Mouse (Mus musculus): ENCODE data around the gene Cdk5r1. TPM values are rescaled to one million over a fixed set of nuclear protein-coding genes. Genes with fewer than 3 reads are reported as not detected.

Gene Cdk5r1
- polyA plus RNA-seq, 1 experiment from 2014 or later = 0.54 TPM

GRCm38 (mm10) chr11:80507791-80508190, 31.0 kb downstream of the Cdk5r1 start:
- Histone ChIP-seq H3K9me3 (replicated peaks; ENCODE audit: low read length) (no peaks in the 10 kb centered on the region), H3K4me1 (replicated peaks; ENCODE audit: insufficient read depth, low read length) (no peaks in the 10 kb centered on the region), H3K4me2 (ENCODE audit: low read length) (no peak overlapping the region), H3K27me3 (ENCODE audit: insufficient read depth, low read length) (no peaks in the 10 kb centered on the region), H3K9ac (ENCODE audit: low read depth, low read length) (no peak overlapping the region), H3K36me3 (ENCODE audit: insufficient read depth, low read length) (no peaks in the 10 kb centered on the region), H3K4me3 (replicated peaks; ENCODE audit: low read depth, low read length) (no peak overlapping the region), H3K27ac (no peak overlapping the region)
- 83% methylated on average over 6 of the region's 6 CpGs for WGBS
- no peak for TF ChIP-seq CTCF (IDR thresholded peaks at IDR 0.05; ENCODE audit: low read depth)
- DNase-seq (ENCODE audit: low spot score) (no peak), ATAC-seq (replicated peaks; ENCODE audit: low FRiP score, low read depth) (no peak)

GRCm38 (mm10) chr11:80508361-80509175, 31.7 kb downstream of the Cdk5r1 start:
- H3K36me3 ChIP-seq (ENCODE audit: insufficient read depth, low read length) = no peaks in the 10 kb centered on the region
- H3K9me3 ChIP-seq (replicated peaks; ENCODE audit: low read length) = no peaks in the 10 kb centered on the region
- H3K4me1 ChIP-seq (replicated peaks; ENCODE audit: insufficient read depth, low read length) = no peaks in the 10 kb centered on the region
- no peak overlapping the region for H3K4me2 ChIP-seq (ENCODE audit: low read length)
- no peaks in the 10 kb centered on the region for H3K27me3 ChIP-seq (ENCODE audit: insufficient read depth, low read length)
- H3K4me3 ChIP-seq (replicated peaks; ENCODE audit: low read depth, low read length) = no peak overlapping the region
- H3K9ac ChIP-seq (ENCODE audit: low read depth, low read length) = no peak overlapping the region
- ATAC-seq (replicated peaks; ENCODE audit: low FRiP score, low read depth) = no peak
- no peak for TF ChIP-seq CTCF (IDR thresholded peaks at IDR 0.05; ENCODE audit: low read depth)
- no peak for DNase-seq (ENCODE audit: low spot score)
- WGBS = 46% methylated on average over 19 of the region's 19 CpGs
- H3K27ac ChIP-seq = no peak overlapping the region

GRCm38 (mm10) chr11:80509176-80509506, 32.3 kb downstream of the Cdk5r1 start:
- H3K4me3 ChIP-seq (replicated peaks; ENCODE audit: low read depth, low read length) = no peak overlapping the region
- no peak overlapping the region for H3K4me2 ChIP-seq (ENCODE audit: low read length)
- H3K36me3 ChIP-seq (ENCODE audit: insufficient read depth, low read length) = no peaks in the 10 kb centered on the region
- TF ChIP-seq CTCF (IDR thresholded peaks at IDR 0.05; ENCODE audit: low read depth) = no peak
- no peak overlapping the region for H3K9ac ChIP-seq (ENCODE audit: low read depth, low read length)
- H3K27ac ChIP-seq = no peak overlapping the region
- DNase-seq (ENCODE audit: low spot score) (no peak), ATAC-seq (replicated peaks; ENCODE audit: low FRiP score, low read depth) (no peak)
- no peaks in the 10 kb centered on the region for H3K4me1 ChIP-seq (replicated peaks; ENCODE audit: insufficient read depth, low read length)
- H3K9me3 ChIP-seq (replicated peaks; ENCODE audit: low read length) = no peaks in the 10 kb centered on the region
- WGBS = 69% methylated on average over 5 of the region's 5 CpGs
- no peaks in the 10 kb centered on the region for H3K27me3 ChIP-seq (ENCODE audit: insufficient read depth, low read length)

GRCm38 (mm10) chr11:80510124-80510523, 33.3 kb downstream of the Cdk5r1 start:
- DNase-seq (ENCODE audit: low spot score) = no peak
- WGBS = 79% methylated on average over 10 of the region's 10 CpGs

GRCm38 (mm10) chr11:80512313-80513056, 35.7 kb downstream of the Cdk5r1 start:
- H3K27ac ChIP-seq = no peak overlapping the region
- DNase-seq (ENCODE audit: low spot score) = no peak
- WGBS = 70% methylated on average over 19 of the region's 19 CpGs

More at GRCm38 (mm10) chr11:80510124-80510523, 33.3 kb downstream of the Cdk5r1 start:
- no peak overlapping the region for H3K9ac ChIP-seq (ENCODE audit: low read depth, low read length)
- no peak overlapping the region for H3K4me3 ChIP-seq (replicated peaks; ENCODE audit: low read depth, low read length)
- H3K4me1 ChIP-seq (replicated peaks; ENCODE audit: insufficient read depth, low read length) = no peaks in the 10 kb centered on the region
- no peak for TF ChIP-seq CTCF (IDR thresholded peaks at IDR 0.05; ENCODE audit: low read depth)
- no peak overlapping the region for H3K4me2 ChIP-seq (ENCODE audit: low read length)
- no peak overlapping the region for H3K27ac ChIP-seq
- H3K9me3 ChIP-seq (replicated peaks; ENCODE audit: low read length) = no peaks in the 10 kb centered on the region
- no peaks in the 10 kb centered on the region for H3K36me3 ChIP-seq (ENCODE audit: insufficient read depth, low read length)
- ATAC-seq (replicated peaks; ENCODE audit: low FRiP score, low read depth) = no peak
- no peaks in the 10 kb centered on the region for H3K27me3 ChIP-seq (ENCODE audit: insufficient read depth, low read length)

GRCm38 (mm10) chr11:80513796-80514195, 37.0 kb downstream of the Cdk5r1 start:
- TF ChIP-seq CTCF (IDR thresholded peaks at IDR 0.05; ENCODE audit: low read depth) = no peak
- no peaks in the 10 kb centered on the region for H3K4me1 ChIP-seq (replicated peaks; ENCODE audit: insufficient read depth, low read length)
- no peak overlapping the region for H3K27ac ChIP-seq
- H3K9me3 ChIP-seq (replicated peaks; ENCODE audit: low read length) = no peaks in the 10 kb centered on the region
- no peak overlapping the region for H3K4me3 ChIP-seq (replicated peaks; ENCODE audit: low read depth, low read length)
- H3K36me3 ChIP-seq (ENCODE audit: insufficient read depth, low read length) = no peaks in the 10 kb centered on the region
- no peak overlapping the region for H3K9ac ChIP-seq (ENCODE audit: low read depth, low read length)
- no peak for ATAC-seq (replicated peaks; ENCODE audit: low FRiP score, low read depth)
- DNase-seq (ENCODE audit: low spot score) = no peak
- H3K4me2 ChIP-seq (ENCODE audit: low read length) = no peak overlapping the region
- H3K27me3 ChIP-seq (ENCODE audit: insufficient read depth, low read length) = no peaks in the 10 kb centered on the region
- WGBS = 56% methylated on average over 7 of the region's 7 CpGs

More at GRCm38 (mm10) chr11:80512313-80513056, 35.7 kb downstream of the Cdk5r1 start:
- no peaks in the 10 kb centered on the region for H3K4me1 ChIP-seq (replicated peaks; ENCODE audit: insufficient read depth, low read length)
- H3K4me3 ChIP-seq (replicated peaks; ENCODE audit: low read depth, low read length) = no peak overlapping the region
- H3K9ac ChIP-seq (ENCODE audit: low read depth, low read length) = no peak overlapping the region
- H3K4me2 ChIP-seq (ENCODE audit: low read length) = no peak overlapping the region
- TF ChIP-seq CTCF (IDR thresholded peaks at IDR 0.05; ENCODE audit: low read depth) = no peak
- H3K27me3 ChIP-seq (ENCODE audit: insufficient read depth, low read length) = no peaks in the 10 kb centered on the region
- no peaks in the 10 kb centered on the region for H3K36me3 ChIP-seq (ENCODE audit: insufficient read depth, low read length)
- ATAC-seq (replicated peaks; ENCODE audit: low FRiP score, low read depth) = no peak
- no peaks in the 10 kb centered on the region for H3K9me3 ChIP-seq (replicated peaks; ENCODE audit: low read length)

Measured in kidney, postnatal 0 days (tissue).